Mouse (Mus musculus) neural tube, embryonic 10.5 days (tissue): ENCODE data around the gene Mtmr14.

Experiments
- DNase-seq: peaks from one replicate; pipeline ENCODE4 v3.0.0-alpha.2; 2017; ENCODE audit warnings: low spot score; ENCODE audit errors: extremely low spot score

The Mtmr14 gene

DNA sequence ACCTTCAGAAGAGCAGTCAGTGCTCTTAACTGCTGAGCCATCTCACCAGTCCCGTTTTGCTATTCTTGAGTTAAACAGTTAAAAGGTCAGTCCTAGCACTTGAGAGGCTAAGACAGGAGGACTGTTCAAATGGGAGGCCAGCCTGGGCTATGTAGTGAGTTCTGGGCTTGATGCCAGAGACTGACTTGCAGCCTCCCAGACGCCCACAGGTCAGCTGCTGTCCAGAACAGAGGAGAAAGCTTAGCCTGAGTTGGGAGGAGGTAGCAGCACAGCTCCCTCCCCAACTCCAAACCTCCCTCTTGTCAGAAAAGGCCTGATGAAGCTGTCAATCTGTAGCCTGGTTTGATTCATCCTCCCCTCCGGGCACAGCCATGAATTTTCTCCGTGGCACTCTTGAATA lies 39.2 kb downstream of the Mtmr14 start:
- no peak for DNase-seq

DNA sequence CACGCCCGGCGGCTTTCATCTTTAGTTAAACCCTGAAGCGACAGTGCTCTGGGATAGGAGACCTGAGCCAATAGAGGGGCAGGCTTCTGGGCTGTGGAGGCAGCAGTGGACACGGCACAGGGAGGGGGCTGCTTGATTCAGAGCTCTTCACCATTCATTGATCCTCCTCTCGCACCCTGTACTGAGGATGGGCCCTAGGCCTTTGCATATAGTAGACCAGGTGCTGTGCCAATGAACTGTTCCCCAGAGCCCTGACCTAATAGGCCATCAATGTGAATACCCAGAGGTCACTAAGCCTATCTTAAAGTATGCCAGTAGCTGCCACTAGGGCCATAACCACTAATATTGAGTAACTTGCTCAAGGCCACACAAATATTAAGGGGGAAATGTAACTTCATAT lies 44.0 kb downstream of the Mtmr14 start:
- no peak for DNase-seq

DNA sequence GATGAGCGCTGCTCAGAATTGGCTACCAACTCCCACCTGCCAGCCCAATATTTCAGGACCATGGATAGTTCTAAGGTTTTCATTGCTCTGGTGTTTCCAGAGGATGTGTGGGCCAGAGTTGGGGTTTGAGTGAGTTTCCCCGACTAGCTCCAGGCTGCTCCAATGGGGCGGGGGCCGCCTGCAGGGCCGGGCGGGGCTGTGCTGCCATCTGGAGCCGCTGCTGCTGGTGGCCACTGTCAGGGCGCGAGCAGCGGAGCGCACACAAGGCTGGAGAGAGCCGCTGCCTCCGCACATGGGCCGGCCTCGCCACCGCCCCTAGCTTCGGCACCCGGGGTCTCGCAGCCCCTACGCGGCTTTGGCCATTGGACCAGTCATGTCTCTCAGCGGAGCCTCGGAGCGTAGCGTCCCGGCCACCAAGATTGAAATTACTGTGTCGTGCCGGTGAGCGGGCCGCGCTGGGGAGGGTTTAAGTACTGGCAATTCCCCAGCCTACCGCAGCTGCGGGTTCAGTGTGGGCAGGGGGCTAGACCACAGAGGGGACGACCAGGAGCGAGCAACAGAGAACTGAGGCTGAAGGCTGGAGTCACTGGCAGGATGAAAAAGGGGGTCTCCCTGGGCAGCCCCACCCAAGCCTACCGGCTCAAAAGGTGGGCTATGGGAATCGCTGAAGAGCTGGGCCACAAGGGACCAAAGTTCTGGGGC lies 44.6 kb downstream of the Mtmr14 start, which contains the start of gene Cpne9:
Gene Cpne9, plus strand, starts transcription at position 207 of the 702 bp plus-strand sequence.
- DNase-seq = peak; percentile 58

DNA sequence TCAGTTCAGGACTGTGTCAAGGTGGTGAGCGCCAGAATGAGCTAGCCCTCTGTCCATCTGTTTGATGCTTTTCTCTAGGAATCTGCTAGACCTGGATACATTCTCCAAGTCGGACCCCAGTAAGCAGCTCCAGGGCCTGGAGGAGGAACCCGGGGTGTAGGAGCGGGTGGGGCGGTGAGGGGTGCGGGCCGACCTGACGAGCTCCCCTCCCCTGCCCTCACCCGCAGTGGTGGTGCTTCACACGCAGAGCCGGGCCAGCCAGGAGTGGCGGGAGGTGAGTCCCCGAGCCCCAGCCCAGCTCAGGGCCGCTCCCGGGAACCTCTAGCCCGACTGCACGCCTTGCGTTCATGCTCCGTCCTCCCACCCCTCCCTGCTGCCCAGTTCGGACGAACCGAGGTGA lies 45.3 kb downstream of the Mtmr14 start:
- no peak for DNase-seq

DNA sequence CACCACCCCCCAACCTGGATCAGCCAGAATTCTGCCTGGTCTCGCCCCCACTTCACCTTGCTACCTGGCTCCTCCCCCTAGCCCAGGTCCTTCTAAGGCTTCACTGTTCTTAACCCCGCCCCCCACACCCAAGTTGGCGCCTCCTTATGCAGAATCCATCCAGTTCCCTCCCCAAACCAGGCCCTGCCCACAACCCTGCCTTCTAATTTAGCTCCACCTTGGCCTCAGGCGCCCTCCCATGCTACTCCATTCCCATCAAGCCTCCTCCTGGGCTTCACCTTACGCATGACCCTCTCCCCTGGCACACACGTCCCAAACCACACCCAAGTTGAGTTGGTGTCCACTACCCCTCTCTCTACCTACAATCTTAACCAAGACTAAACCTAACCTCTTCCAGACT lies 45.9 kb downstream of the Mtmr14 start:
- no peak for DNase-seq

DNA sequence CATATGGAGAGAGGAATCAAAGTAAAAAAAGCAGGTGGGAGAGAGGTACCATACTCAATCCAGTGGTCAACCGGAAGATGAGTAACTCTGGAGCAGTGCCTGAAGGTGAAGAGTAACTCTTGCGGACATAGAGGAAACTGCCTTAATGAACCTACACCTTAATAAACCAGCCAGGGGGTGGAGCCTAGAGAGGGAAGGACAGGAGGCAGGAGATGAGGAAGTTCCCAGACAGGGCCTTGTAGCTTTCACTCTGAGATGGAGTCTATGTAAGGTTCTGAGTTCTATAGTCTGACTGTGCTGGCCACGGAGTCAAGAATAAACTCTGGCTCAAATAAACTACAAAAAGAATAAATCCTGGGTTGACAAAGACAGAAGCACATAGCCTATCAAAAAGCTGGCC lies 47.3 kb downstream of the Mtmr14 start:
- no peak for DNase-seq

DNA sequence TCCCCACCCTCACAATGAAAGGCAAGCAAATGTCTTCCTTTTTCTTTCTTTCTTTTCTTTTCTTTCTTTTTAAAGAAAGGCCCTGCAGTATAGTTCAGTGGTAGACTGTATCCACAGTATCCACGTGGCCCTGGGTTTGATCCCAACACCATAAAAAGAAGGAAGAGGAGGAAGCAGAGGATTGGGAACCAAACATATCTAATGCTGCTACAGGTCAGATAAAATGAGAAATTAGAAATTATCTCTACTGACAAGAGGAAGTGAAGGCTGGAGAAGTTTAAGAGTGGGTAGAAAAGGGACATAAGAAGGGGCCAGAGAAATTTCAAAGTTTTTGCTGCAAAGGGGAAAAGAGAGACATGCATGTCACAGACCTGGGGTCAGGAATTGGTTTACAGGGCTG lies 48.7 kb downstream of the Mtmr14 start:
- DNase-seq = no peak

DNA sequence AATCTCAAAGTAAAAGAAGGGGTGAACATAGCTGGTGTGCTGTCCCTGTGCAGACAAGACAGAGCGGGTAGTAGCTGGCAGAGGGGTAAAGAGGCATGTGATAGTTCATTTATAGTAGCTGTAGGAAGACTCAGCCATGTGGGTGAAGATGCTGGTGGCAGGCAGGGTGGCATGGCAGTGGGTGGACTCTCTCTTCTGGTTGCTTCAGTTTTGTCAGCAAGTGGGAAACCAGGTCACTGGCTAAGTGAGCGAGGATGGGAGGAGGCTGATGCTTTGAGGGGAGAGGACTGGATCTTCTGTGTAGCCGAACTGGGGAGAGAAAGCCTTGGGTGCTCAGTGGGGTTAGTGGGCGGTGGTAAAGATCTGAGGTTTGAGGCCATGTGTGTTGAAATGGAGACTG lies 49.6 kb downstream of the Mtmr14 start:
- no peak for DNase-seq

DNA sequence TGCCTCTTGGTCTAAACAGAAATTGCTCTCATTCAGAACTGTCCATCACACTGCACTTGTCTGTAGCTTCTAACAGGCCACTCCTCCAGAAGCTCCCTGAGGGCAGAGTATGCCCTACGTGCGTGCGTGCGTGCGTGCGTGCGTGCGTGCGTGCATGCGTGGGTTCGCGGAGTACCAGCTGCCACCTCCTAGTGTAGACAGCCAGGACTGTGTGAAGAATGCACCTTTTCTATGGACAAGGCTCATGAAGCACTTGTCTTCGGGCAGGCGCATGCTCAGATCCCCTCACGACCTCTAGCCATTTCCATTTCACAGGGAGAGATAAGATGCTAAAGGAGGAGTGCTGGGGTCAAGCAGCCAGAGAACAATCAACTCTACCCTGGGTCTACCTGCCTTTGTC lies 51.7 kb downstream of the Mtmr14 start:
- DNase-seq = no peak

DNA sequence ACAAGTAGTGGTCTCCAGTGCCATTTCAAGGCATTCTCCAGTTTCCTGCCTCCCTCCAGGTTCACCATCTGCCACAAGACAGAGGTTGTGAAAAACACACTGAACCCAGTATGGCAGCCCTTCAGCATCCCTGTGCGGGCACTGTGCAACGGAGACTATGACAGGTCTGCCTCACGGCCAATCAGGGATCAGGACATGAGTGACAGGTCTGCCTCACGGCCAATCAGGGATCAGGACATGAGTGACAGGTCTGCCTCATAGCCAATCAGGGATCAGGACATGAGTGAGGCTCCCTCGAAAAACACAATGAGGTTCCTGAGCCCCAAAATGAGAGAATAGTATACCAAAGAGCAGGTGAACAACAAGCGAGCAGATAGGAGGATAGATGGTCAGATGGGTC lies 52.7 kb downstream of the Mtmr14 start:
- no peak for DNase-seq

DNA sequence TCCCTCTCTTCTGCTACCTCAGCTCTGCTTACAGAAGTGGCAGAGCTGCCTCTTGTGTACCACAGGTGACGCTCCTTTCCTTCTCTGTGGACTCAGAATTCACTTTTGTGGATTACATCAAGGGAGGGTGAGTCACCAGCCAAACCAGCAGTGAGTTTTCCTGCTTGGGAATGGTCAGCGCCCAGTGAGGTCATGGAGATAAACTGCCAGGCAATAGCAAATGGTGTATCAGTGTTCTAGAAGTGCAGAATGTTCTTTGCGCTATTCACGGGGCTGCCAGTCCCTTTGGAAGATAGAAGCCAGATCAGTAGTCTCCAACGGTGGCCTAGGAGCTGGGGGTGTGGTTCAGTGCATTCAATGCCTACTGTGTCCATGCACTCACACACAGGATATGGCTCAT lies 55.3 kb downstream of the Mtmr14 start:
- DNase-seq = no peak

DNA sequence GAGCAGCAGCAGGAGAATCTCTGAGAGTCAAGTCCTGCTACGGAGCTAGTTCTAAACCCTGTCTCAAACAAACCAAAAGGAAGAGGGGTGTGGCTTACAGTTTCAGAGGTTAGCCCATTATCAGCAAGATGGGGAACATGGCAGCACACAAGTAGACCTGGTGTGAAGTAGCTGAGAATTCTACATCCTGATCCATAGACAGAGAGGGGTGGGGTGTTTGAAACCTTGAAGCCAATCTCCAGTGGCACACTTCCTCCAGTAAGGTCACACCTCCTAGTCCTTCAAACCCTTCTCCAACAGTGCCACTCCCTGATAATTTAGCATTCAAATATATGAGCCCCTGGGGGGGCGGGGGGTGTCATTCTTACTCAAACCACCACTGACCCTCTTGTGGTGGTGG lies 58.4 kb downstream of the Mtmr14 start:
- no peak for DNase-seq

DNA sequence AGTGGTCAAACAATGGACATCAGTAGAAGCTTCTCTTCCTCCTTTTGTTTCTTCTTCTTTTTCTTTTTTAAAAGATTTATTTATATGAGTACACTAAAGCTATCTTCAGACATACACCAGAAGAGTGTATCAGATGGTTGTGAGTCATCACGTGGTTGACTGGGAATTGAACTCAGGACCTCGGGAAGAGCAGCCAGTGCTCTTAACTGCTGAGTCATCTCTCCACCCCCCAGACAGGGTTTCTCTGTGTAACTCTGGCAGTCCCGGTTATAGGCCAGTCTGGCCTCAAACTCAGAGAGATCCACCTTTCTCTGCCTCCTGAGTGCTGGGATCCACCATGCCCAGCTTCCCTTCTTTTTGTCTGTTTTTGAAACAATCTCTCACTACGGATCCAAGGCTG lies 59.0 kb downstream of the Mtmr14 start:
- DNase-seq = no peak

DNA sequence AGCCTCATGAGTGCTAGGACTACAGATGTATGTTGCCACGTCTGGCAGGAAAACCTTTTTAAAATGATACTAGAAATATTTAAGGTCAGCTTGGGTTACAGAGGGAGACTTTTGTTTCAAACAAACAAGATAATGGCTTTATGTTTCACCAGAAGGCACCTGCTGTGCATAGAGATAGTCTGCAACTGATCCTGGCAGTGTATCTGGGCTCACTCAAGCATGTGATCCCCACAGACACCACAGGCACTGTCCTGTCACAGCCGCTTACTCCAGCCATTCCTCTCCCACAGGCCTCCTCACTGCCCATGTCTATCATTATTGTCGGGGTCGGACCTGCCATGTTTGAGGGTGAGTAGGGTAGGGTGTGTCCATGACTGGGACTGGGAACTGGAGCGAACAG lies 63.7 kb downstream of the Mtmr14 start:
- no peak for DNase-seq

DNA sequence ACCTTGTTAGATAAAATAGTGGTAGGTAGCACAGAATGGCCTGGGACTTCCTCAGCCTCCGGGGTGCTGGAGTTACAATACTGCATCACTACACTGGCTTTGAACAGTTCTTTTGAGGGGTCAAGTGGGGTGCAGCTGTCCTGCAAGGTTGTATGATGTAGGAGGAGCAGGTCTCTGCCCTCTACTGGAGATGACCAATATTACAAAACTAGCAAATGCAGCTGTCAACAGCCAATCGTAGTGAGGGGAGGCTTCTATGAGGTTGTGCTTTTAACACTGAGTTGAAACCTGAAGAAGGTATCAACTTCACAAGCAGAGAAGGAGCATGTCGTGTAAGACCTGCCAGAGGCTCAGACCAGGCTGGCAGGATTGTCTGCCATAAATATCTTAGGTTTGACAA lies 64.6 kb downstream of the Mtmr14 start:
- no peak for DNase-seq

DNA sequence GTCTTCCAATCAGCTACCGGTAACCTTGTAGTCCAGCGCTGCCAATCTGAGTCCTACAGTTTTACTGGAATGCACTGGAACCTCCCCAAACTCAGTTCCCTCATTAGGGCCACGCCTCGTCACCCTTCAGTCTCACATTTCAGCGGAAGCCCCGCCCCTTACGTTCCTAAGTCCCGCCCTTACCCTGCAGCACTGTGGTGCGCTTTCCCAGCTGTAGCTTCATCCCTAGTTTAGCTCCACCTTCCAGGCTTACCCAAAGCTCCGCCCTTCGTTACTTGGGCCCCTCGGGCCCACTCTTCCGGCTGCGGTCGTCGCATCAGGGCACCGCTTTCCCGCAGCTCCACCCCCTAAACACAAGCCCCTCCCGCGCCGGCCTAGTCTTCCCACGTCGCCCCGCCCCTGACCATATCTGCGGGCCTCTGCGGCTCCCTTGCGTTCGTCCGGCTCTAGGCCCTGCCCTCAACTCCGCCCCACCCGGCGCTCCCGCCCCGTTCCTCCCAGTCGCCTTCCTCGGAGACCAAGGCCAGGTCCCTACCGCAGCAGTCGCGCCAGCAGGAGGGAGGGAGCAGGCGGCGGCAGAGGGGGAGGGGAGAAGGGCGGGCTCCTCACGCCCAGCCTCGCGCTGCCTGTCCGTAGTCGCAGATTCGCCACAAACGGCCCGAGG lies 68.8 kb downstream of the Mtmr14 start:
- DNase-seq = peak; percentile 98

DNA sequence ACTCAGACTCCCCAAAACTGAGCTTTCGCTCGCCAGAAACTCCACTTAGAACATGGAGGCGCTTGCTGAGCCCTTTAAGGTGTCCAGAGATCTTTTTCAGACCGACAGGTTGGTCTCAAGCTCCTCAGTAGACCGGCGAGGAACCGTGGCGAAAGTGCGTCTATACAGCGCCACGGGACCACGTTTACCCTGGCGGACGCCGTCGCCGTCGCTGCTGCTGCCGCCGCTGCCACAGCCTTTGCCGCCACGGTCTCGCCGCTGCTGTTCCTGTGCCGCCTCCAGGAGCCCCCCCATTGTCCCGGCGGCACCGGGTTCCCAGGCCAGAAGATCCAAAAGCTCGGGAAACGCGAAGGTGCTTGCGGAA lies 69.3 kb downstream of the Mtmr14 start, which contains the start of gene Brpf1:
Gene Brpf1, plus strand, starts transcription at position 152 of the 364 bp plus-strand sequence.
- DNase-seq = no peak

DNA sequence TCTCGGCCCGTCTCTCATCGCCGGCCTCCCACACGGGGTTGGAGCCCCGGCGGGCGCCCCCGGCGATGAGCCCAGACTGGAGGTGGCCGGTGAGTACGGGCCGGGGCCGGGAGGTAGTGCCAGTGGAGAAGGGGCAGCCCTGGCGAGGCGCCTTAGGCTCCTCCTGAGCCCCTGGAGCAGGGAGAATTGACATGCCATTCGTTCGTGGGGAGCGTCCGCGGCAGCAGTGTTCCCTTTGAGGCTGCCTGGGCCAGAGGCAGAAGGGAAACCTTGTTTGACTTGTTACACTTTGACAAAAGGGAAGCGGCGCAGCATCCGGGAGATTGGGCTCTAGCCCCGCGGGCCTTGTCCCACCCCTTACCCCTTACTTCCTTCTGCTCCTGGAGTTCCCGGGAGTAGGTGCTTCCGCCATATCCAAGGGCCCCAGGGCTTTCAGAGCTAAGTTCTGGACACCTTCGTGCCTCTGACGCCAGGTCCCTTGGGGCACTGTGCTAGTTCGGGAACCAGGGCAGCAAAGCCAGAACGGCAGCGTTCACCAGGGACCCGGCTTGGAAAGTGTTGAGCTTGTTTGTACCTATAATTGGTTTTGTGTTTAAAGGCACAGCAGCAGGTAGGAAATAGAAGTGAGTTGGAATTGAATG lies 70.0 kb downstream of the Mtmr14 start:
- DNase-seq = peak; percentile 49

DNA sequence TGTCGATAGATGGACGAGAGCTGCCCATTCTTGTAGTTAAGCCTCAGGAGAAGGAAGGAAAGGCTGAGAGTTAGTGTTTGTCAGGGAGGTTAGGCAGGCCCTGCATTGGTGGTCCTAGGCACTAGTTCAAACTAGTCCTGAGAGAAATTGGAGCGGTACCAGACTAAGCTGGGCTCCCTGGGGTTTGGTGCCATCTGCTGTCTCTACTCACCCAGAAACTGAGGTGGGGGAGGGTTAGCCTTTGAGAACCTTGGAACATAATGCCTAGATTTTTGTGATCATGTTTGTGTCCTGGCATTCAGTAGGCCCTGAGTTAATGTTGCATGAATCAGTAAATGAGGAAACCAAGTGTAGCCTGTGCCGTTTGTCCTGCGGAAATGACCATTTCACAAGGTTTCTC lies 70.5 kb downstream of the Mtmr14 start:
- no peak for DNase-seq

DNA sequence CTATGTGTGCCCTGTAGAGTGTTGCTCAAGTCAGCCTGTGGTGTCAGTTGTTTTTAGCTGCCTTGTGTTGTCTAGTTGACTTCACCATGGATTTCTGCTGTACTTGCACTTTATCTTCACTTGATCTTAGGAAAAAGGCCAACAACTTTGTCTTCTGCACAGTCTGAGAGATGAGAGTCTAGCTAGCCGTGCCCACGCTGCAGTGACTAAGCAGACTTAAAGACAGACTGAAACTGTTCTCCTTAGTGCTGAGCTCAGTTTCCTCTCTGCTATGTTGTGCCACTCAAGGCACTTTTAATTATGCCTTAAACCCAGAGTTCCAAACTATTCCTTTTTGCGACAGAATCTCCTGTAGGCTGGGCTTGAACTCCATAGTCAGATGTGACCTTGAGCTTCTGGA lies 78.3 kb downstream of the Mtmr14 start:
- no peak for DNase-seq

DNA sequence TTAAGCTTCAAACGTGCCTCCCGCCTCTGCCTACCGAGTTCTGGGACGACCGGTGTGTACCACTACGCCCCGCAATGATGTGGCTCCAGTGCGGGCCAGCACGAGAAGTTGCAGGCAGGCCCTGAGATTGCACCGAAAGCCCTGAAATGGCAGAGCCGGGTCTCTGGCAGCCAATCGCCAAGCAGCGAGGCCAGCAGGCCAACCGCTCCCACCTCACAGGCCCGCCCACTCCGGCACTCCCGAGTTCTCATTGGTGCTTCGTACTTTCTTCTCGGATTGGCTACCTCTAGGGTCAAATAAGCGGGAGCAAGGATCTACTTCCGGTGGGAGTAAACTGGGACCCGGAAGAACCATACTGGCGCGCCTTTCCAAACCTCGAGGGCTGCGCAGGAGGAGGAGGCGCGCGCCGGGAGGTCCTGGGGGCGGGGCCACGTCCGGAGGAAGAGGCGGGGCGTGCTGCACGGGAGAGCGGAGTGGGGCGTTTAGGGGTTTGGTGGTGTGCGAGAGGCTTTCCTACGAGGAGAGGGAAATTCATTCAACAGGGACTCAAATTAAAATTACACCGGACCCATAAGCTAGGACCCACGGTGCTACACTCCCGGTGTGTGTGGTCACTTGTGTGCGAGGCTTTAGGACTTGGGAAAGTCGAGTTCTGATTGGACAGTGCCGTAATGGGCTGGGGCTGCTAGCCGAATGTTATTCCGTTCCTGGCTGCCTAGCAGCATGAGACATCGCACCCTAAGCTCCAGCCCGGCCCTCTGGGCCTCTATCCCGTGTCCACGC lies 89.1 kb downstream of the Mtmr14 start, which contains the start of gene Ogg1:
Gene Ogg1, plus strand, starts transcription at position 440 of the 783 bp plus-strand sequence.
- peak; percentile 97 for DNase-seq

DNA sequence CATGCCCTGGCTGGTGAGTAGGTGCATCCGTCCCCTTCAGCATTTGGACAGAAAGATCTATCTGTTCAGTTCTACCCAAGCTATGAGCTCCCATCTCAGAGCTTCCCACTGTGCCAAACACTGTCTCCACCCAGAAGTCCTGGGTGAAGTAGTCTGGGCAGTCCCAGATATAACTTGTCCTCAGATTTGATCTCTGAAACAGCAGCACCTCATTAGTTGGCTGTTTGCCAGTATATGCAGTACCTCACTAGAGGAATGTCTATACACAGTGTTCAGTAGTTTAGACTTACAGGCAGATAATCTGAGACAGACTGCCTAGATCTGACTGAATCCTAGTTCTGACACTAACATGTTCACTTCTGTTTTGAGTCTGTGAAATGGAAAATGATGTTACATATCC lies 91.8 kb downstream of the Mtmr14 start:
- no peak for DNase-seq
